ENCODE assay signal across 29 mouse cellular contexts in the genomic region with DNA sequence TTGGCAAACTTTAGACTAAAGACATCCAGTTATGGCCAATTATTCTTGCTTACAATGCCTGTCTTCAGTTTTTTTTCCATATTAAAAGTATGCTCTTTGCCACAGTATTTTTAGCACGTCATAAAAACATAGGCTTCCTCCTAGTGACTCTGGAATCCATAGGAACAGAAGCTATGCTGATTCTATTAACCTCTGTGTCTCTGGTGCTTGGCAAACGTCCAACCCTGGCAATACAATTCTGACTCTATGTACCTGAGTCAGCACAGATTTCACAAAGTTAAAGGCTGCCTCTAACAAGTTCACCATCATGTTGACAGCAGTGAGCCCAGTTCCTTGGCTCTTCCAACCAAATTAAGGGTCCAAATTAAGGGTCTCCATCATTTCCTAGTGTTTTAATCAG.
"Had no signal": no experiment of that assay in that cellular context is flagged by ENCODE, and none has a peak within 500 bp of the region (broad histone marks: within the 10 kb centered on the region; RNA-seq: fewer than 3 reads in every experiment).

No protein-coding gene starts in this region.

- DNase-seq: cerebellum, adult 18-20 months; cerebellum, adult 2 months; cerebellum, adult 8-10 months; cerebellum, adult 9-10 months; cerebellum, adult 9-11 months; cerebellum, postnatal 10 days; cerebellum, postnatal 14 days; cerebellum, postnatal 25 days; cerebellum, postnatal 36 days; embryo, embryonic 11 days; forebrain, postnatal 0 days; gastrocnemius, adult 2 months; gastrocnemius, postnatal 10 days; gastrocnemius, postnatal 14 days; gastrocnemius, postnatal 25 days; gastrocnemius, postnatal 36 days; heart, adult 11 months; heart, adult 18-20 months; heart, adult 2 months had no signal

- H3K36me3 ChIP-seq: embryonic facial prominence, embryonic 12.5 days; embryonic facial prominence, embryonic 13.5 days; embryonic facial prominence, embryonic 15.5 days; forebrain, embryonic 10.5 days; forebrain, embryonic 12.5 days; forebrain, embryonic 15.5 days had no signal

- H3K9me3 ChIP-seq: embryonic facial prominence, embryonic 12.5 days; embryonic facial prominence, embryonic 13.5 days; embryonic facial prominence, embryonic 15.5 days; forebrain, embryonic 10.5 days; forebrain, embryonic 12.5 days; forebrain, embryonic 13.5 days; forebrain, embryonic 15.5 days had no signal

- H3K4me1 ChIP-seq: embryonic facial prominence, embryonic 12.5 days; embryonic facial prominence, embryonic 15.5 days had no signal

- H3K27me3 ChIP-seq: embryonic facial prominence, embryonic 12.5 days; embryonic facial prominence, embryonic 13.5 days; forebrain, embryonic 12.5 days; forebrain, embryonic 13.5 days; forebrain, embryonic 15.5 days had no signal

- H3K27ac ChIP-seq: embryonic facial prominence, embryonic 12.5 days; embryonic facial prominence, embryonic 13.5 days; embryonic facial prominence, embryonic 15.5 days; forebrain, embryonic 10.5 days; forebrain, embryonic 12.5 days; forebrain, embryonic 13.5 days; forebrain, embryonic 15.5 days; gastrocnemius, adult 2 months; heart, adult 2 months had no signal

- H3K4me2 ChIP-seq: embryonic facial prominence, embryonic 12.5 days; embryonic facial prominence, embryonic 13.5 days; embryonic facial prominence, embryonic 15.5 days; forebrain, embryonic 12.5 days; forebrain, embryonic 13.5 days; forebrain, embryonic 15.5 days had no signal

- H3K9ac ChIP-seq: embryonic facial prominence, embryonic 12.5 days; embryonic facial prominence, embryonic 13.5 days; embryonic facial prominence, embryonic 15.5 days; forebrain, embryonic 12.5 days; forebrain, embryonic 13.5 days; forebrain, embryonic 15.5 days; forebrain, postnatal 0 days had no signal

- ATAC-seq: forebrain, embryonic 13.5 days; forebrain, embryonic 14.5 days; forebrain, embryonic 15.5 days; forebrain, embryonic 16.5 days; forebrain, postnatal 0 days had no signal

- H3K4me3 ChIP-seq: embryonic facial prominence, embryonic 12.5 days; embryonic facial prominence, embryonic 13.5 days; embryonic facial prominence, embryonic 15.5 days; erythroblast, embryonic 14.5 days; forebrain, embryonic 10.5 days; forebrain, embryonic 12.5 days; forebrain, embryonic 13.5 days; forebrain, embryonic 15.5 days; gastrocnemius, adult 2 months; heart, adult 2 months had no signal
